Mouse (Mus musculus) brain, embryonic 14.5 days (tissue): ENCODE results near the gene Arid2.

ENCODE experiments used
- CTCF ChIP-seq: fragments of 200-500 bp; IDR thresholded peaks from 2 replicates; pipeline ENCODE4 v1.5.1; 2012; ENCODE audit warnings: inconsistent platforms, mild to moderate bottlenecking, moderate library complexity, borderline replicate concordance; ENCODE audit not compliant: insufficient read depth, insufficient read length; ENCODE audit errors: extremely low read depth
- POLR2A ChIP-seq: fragments of 200-500 bp; IDR thresholded peaks from 2 replicates; pipeline ENCODE4 v1.6.1; 2012; ENCODE audit warnings: mild to moderate bottlenecking, inconsistent platforms, borderline replicate concordance; ENCODE audit not compliant: poor library complexity, insufficient read depth, insufficient read length, severe bottlenecking; ENCODE audit errors: extremely low read depth

GRCm38 (mm10) chr15:96358871-96359270 lies 71.6 kb downstream of the Arid2 start:
- TF ChIP-seq CTCF (no peak), POLR2A (no peak)
